Mouse (Mus musculus) olfactory bulb, adult 2 months (tissue): ENCODE results near the gene Elf2.

ENCODE experiments used
- CTCF ChIP-seq: fragments of 200-500 bp; IDR thresholded peaks from 2 replicates; pipeline ENCODE4 v1.5.1; 2012; ENCODE audit warnings: low read depth, mild to moderate bottlenecking, low read length, moderate library complexity; ENCODE audit not compliant: insufficient read depth
- POLR2A ChIP-seq: fragments of 200-500 bp; IDR thresholded peaks from 2 replicates; pipeline ENCODE4 v1.6.1; 2012; ENCODE audit warnings: mild to moderate bottlenecking, low read depth, low read length, moderate library complexity; ENCODE audit not compliant: insufficient read depth

GRCm38 (mm10) chr3:51350806-51351205 lies 10.3 kb upstream of the Elf2 start:
- TF ChIP-seq CTCF (no peak), POLR2A (no peak)
